Mouse (Mus musculus) limb, embryonic 15.5 days (tissue): Measurements from ENCODE around the gene Gnao1. TPM values are rescaled to one million over a fixed set of nuclear protein-coding genes. Genes with fewer than 3 reads are reported as not detected.

Source experiments
- ATAC-seq: fragments of 200-750 bp; cut with Nextera tagmentation; 2 replicates; pipeline ENCODE4 v1.8.0; 2017; ENCODE audit warnings: low read depth, moderate TSS enrichment; ENCODE audit not compliant: insufficient number of reproducible peaks, low FRiP score, low TSS enrichment
- H3K27ac ChIP-seq: fragments of 300-500 bp; sonication (generic); 2 replicates; pipeline ENCODE4 v1.5.1; 2015; ENCODE audit warnings: moderate library complexity, mild to moderate bottlenecking, inconsistent platforms
- H3K27me3 ChIP-seq: fragments of 300-500 bp; sonication (generic); 2 replicates; pipeline ENCODE4 v1.6.1; 2015; ENCODE audit warnings: inconsistent platforms
- H3K36me3 ChIP-seq: fragments of 300-500 bp; sonication (generic); 2 replicates; pipeline ENCODE4 v1.6.1; 2015; ENCODE audit warnings: inconsistent platforms
- H3K4me1 ChIP-seq: fragments of 300-500 bp; sonication (generic); 2 replicates; pipeline ENCODE4 v1.6.1; 2015; ENCODE audit warnings: inconsistent platforms
- H3K4me2 ChIP-seq: fragments of 300-500 bp; sonication (generic); 2 replicates; pipeline ENCODE4 v1.6.1; 2015; ENCODE audit warnings: mild to moderate bottlenecking, inconsistent platforms
- H3K4me3 ChIP-seq: fragments of 300-500 bp; sonication (generic); 2 replicates; pipeline ENCODE4 v1.5.1; 2015; ENCODE audit warnings: mild to moderate bottlenecking, inconsistent platforms
- H3K9ac ChIP-seq: fragments of 300-500 bp; sonication (generic); 2 replicates; pipeline ENCODE4 v1.6.1; 2015; ENCODE audit warnings: inconsistent platforms
- H3K9me3 ChIP-seq: fragments of 300-500 bp; sonication (generic); 2 replicates; pipeline ENCODE4 v1.6.1; 2016; ENCODE audit warnings: inconsistent platforms
- WGBS: fragments of 180-500 bp; shearing (Covaris S2); methylation state at CpG from one replicate; pipeline ENCODE4 v1.1.7; 2015; 5-methylcytosine and 5-hydroxymethylcytosine counted together
- polyA plus RNA-seq: library from polyadenylated mRNA; unstranded; fragments of >200 nt; fragmentation: Nextera tagmentation; extraction: Ambion mirVana; gene quantifications from 2 replicates; pipeline ENCODE4 v1.2.1, GENCODE M21; 2015

Gnao1 gene
- polyA plus RNA-seq, 1 experiment from 2014 or later = 3.4 TPM

GRCm38 (mm10) chr8:93883241-93883640, 73.5 kb downstream of the Gnao1 start:
- H3K9ac ChIP-seq = no peak overlapping the region
- no peak overlapping the region for H3K27ac ChIP-seq
- no peak overlapping the region for H3K4me3 ChIP-seq
- H3K4me2 ChIP-seq = no peak overlapping the region
- H3K36me3 ChIP-seq = no peaks in the 10 kb centered on the region
- H3K27me3 ChIP-seq = no peaks in the 10 kb centered on the region
- no peaks in the 10 kb centered on the region for H3K9me3 ChIP-seq
- H3K4me1 ChIP-seq = no peaks in the 10 kb centered on the region
- ATAC-seq = no peak

GRCm38 (mm10) chr8:93883771-93884170, 74.0 kb downstream of the Gnao1 start:
- Histone ChIP-seq H3K4me1 (peaks cover under 1% of the 10 kb centered on the region), H3K27me3 (no peaks in the 10 kb centered on the region), H3K4me2 (no peak overlapping the region), H3K27ac (no peak overlapping the region), H3K9ac (no peak overlapping the region), H3K9me3 (no peaks in the 10 kb centered on the region), H3K36me3 (no peaks in the 10 kb centered on the region), H3K4me3 (no peak overlapping the region)
- WGBS = 78% methylated on average over 4 of the region's 4 CpGs
- no peak for ATAC-seq

DNA sequence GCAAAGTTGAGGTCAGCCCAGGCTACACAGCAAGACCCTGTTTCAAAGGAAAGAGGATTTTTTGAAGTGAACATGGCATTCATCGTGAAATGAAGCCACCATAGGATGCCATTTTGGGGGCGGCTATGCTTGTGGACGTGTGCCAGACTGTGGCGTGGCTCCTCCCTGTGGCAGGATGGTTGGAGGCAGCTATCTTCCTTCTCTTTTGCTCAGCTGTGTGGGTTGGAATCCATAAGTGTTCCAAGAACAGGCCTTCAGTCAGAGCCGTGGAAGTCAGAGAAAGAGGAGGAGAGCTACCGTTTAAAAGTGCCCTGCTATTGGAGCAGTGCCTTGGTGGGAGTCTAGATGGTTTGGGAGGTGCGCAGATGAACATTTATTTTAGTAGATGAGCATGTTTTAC, 74.5 kb downstream of the Gnao1 start:
- Histone ChIP-seq H3K9me3 (no peaks in the 10 kb centered on the region), H3K9ac (no peak overlapping the region), H3K4me3 (no peak overlapping the region), H3K27ac (no peak overlapping the region), H3K4me2 (no peak overlapping the region), H3K4me1 (peaks cover 5% of the 10 kb centered on the region), H3K27me3 (no peaks in the 10 kb centered on the region), H3K36me3 (no peaks in the 10 kb centered on the region)
- 84% methylated on average over 7 of the region's 7 CpGs for WGBS
- ATAC-seq = no peak

- 51% methylated on average over 5 of the region's 5 CpGs for WGBS
- no peak for ATAC-seq
- H3K9me3 ChIP-seq = no peaks in the 10 kb centered on the region
These were observed 76.4 kb downstream of the Gnao1 start for GRCm38 (mm10) chr8:93886181-93886580.

DNA sequence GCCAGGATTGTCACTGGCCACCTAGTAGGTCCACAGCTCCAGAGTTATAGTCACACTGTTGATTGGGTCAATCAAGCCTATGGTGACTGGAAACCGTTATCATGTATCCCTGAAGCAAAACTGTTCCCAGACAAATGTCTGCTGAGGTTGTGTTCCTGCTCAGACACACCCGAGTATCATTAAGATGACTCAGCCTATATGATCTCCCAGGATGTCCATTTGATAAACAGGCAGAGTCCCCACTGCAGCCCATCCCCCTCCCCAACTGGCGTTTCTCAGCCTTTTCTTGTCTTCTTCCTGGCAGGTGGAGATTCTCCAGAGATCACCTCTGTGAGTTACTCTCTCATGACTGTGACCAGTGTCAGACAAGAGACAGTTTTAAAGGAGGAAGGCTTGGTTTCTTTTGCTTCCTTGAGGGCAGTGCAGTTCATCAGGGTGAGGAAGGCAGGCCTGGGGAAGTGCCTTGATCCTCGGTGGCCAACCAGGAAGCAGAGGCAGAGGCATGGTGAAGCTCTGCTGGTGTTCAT, 78.4 kb downstream of the Gnao1 start:
- ATAC-seq = no peak
- no peak overlapping the region for H3K27ac ChIP-seq
- H3K4me2 ChIP-seq = no peak overlapping the region
- H3K27me3 ChIP-seq = no peaks in the 10 kb centered on the region
- H3K9me3 ChIP-seq = no peaks in the 10 kb centered on the region
- peaks cover 5% of the 10 kb centered on the region for H3K4me1 ChIP-seq
- H3K4me3 ChIP-seq = no peak overlapping the region
- H3K36me3 ChIP-seq = no peaks in the 10 kb centered on the region
- H3K9ac ChIP-seq = no peak overlapping the region
- 55% methylated on average over 4 of the region's 4 CpGs for WGBS

More at GRCm38 (mm10) chr8:93886181-93886580, 76.4 kb downstream of the Gnao1 start:
- no peak overlapping the region for H3K4me3 ChIP-seq
- no peak overlapping the region for H3K27ac ChIP-seq
- H3K4me1 ChIP-seq = peaks cover 5% of the 10 kb centered on the region
- H3K36me3 ChIP-seq = no peaks in the 10 kb centered on the region
- no peak overlapping the region for H3K4me2 ChIP-seq
- H3K27me3 ChIP-seq = no peaks in the 10 kb centered on the region
- H3K9ac ChIP-seq = no peak overlapping the region

DNA sequence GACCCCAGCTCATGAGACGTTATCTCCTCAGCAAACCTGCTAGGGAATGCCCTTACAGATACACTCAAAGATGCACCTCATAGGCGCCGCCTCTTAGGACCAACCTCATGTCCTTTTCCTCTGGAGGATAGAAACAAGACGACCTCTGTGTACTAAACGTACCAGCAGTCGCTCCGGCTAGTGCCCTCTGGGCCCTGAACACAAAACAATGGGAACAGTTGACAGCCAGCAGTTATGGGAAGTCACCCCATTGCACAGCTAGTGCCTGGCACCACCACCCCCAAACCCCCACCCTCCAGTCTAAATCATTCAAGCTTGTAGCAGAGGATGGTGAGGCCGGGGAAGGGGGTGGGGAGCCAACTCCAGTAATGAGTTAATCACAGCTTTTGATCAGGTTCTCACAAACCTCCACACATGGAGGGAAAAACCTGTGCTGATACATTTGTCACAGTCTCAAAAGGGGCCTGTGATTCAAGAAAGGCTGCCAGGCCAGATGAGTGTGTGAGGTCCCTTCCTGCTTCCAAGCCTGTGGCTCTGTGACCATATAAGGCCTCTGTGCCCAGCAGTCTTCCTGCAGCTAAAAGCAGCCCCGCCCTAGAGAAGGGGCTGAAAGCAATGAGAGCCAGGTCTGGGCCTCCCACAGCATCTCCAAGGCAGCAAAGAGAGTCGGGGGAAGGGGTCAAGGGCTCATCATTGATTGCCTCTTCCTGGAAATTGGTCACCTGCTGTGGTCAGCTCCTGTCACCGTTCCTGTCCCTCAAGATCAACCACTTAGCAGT, 79.1 kb downstream of the Gnao1 start:
- 57% methylated on average over 11 of the region's 11 CpGs for WGBS
- Histone ChIP-seq H3K36me3 (no peaks in the 10 kb centered on the region), H3K9me3 (no peaks in the 10 kb centered on the region), H3K4me2 (no peak overlapping the region), H3K4me3 (no peak overlapping the region), H3K9ac (no peak overlapping the region), H3K4me1 (peaks cover 5% of the 10 kb centered on the region), H3K27me3 (no peaks in the 10 kb centered on the region), H3K27ac (no peak overlapping the region)
- ATAC-seq = no peak

DNA sequence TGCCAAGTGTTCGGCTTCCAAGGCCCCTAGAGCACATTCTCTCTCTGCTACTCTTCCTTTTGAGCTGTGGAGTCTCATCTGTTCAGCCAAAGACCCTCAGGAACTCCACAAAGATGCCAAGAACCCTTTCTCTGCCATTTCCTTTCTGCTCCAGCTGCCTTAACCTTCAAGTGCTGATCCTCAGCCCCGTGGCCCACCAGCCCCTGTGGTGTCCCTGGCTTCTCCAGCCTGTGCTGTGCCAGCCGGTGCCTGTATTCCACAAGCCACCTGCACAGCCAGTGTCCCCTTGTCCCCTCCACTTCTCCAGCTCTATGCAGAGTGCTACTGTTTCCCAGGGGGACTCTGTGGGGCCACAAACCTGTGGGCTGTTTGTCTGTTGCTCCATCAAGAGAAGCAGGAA, 83.8 kb downstream of the Gnao1 start:
- Histone ChIP-seq H3K27me3 (no peaks in the 10 kb centered on the region), H3K4me2 (no peak overlapping the region), H3K27ac (no peak overlapping the region), H3K4me1 (peaks cover 5% of the 10 kb centered on the region), H3K36me3 (no peaks in the 10 kb centered on the region), H3K4me3 (no peak overlapping the region), H3K9me3 (no peaks in the 10 kb centered on the region), H3K9ac (no peak overlapping the region)
- WGBS = 78% methylated on average over 3 of the region's 3 CpGs
- no peak for ATAC-seq

GRCm38 (mm10) chr8:93896841-93897551, 87.2 kb downstream of the Gnao1 start:
- Histone ChIP-seq H3K27ac (no peak overlapping the region), H3K9me3 (no peaks in the 10 kb centered on the region), H3K9ac (no peak overlapping the region), H3K36me3 (no peaks in the 10 kb centered on the region), H3K4me3 (no peak overlapping the region), H3K4me1 (no peaks in the 10 kb centered on the region), H3K27me3 (no peaks in the 10 kb centered on the region), H3K4me2 (no peak overlapping the region)
- ATAC-seq = no peak
- 68% methylated on average over 7 of the region's 7 CpGs for WGBS

DNA sequence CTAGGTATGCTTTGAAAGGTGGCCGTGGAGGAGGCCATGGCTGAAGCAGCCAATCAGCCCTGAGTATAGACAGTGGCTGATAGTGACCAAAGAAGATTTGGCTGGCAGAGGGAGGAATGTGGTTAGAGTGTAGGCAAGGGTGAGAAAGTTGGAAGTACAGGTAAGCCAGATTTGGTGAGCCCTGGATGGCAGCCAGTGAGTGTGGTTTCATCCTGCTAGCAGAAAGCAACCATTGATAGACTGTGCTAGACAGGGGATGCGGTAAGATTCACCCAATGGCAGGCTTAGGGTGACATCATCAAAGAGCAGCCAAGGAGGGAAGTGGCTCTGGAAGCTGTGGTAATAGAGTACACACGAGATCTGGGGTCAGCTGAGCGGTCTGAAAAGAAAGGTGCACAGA, 88.8 kb downstream of the Gnao1 start:
- no peaks in the 10 kb centered on the region for H3K4me1 ChIP-seq
- no peak for ATAC-seq
- H3K27me3 ChIP-seq = no peaks in the 10 kb centered on the region
- H3K36me3 ChIP-seq = no peaks in the 10 kb centered on the region
- H3K9me3 ChIP-seq = no peaks in the 10 kb centered on the region
- no peak overlapping the region for H3K27ac ChIP-seq
- H3K9ac ChIP-seq = no peak overlapping the region
- H3K4me2 ChIP-seq = no peak overlapping the region
- no peak overlapping the region for H3K4me3 ChIP-seq
- 72% methylated on average over 4 of the region's 4 CpGs for WGBS

DNA sequence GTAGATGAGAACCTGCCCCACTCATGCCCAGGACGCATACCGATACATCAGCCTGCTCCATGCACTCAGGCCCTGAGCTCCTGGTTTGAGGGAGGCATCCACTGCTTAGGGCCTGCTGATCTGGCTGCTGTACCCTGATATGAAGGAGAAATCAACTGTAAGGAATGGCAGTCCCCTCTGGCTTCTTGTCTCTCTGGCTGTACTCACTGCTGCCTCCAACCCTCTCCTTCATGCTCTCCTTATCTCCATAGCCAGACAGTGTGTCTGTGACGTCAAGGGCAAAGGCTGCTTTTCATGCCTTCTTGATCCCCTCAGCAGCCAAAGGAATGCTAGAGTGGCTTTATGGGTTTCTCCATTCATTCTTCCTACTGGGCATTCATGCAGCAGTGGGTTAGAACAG, 92.3 kb downstream of the Gnao1 start:
- Histone ChIP-seq H3K27ac (no peak overlapping the region), H3K4me1 (no peaks in the 10 kb centered on the region), H3K36me3 (no peaks in the 10 kb centered on the region), H3K9ac (no peak overlapping the region), H3K9me3 (no peaks in the 10 kb centered on the region), H3K4me2 (no peak overlapping the region), H3K4me3 (no peak overlapping the region), H3K27me3 (no peaks in the 10 kb centered on the region)
- ATAC-seq = no peak
- WGBS = 78% methylated on average over 3 of the region's 3 CpGs

- Histone ChIP-seq H3K4me1 (peaks cover 10% of the 10 kb centered on the region), H3K27me3 (no peaks in the 10 kb centered on the region), H3K36me3 (no peaks in the 10 kb centered on the region), H3K4me3 (no peak overlapping the region), H3K9me3 (no peaks in the 10 kb centered on the region), H3K27ac (no peak overlapping the region), H3K9ac (no peak overlapping the region), H3K4me2 (no peak overlapping the region)
- 91% methylated on average over 6 of the region's 6 CpGs for WGBS
- no peak for ATAC-seq
These were observed 97.2 kb downstream of the Gnao1 start for GRCm38 (mm10) chr8:93906961-93907360.

DNA sequence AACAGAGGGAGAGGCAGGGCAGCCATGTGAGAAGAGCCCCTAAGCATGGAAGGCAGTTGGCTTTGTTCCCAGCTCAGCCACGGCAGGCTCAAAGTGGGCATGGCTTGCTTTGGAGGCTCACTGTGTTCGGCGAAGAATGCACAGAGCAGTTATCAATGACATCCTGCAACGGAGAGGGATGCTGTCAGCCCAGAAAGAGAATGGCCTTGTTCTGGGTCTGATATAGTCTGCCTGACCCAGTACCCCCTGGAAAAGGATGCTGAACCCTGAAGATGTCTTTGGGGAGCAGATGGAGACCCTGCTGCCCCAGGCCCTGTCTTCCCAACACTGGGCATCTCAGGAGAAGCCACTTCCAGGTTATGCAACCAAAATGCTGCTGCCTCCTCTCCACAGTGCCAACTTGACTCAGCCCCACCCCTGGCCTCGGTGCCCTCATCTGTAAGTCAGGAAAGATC, 98.2 kb downstream of the Gnao1 start:
- Histone ChIP-seq H3K9ac (no peak overlapping the region), H3K4me3 (no peak overlapping the region), H3K27me3 (no peaks in the 10 kb centered on the region), H3K36me3 (no peaks in the 10 kb centered on the region), H3K4me1 (peaks cover 10% of the 10 kb centered on the region), H3K9me3 (no peaks in the 10 kb centered on the region), H3K27ac (no peak overlapping the region), H3K4me2 (no peak overlapping the region)
- 53% methylated on average over 5 of the region's 5 CpGs for WGBS
- ATAC-seq = no peak
